Mouse (Mus musculus): ENCODE measurements around the gene Mospd3. TPM values are rescaled to one million over a fixed set of nuclear protein-coding genes. Genes with fewer than 3 reads are reported as not detected.

The Mospd3 gene
- polyA plus RNA-seq, 1 experiment from 2014 or later: 46.3 TPM

GRCm38 (mm10) chr5:137611245-137611602 is 10.4 kb upstream of the Mospd3 start:
- Histone ChIP-seq H3K9me3 (no peaks in the 10 kb centered on the region), H3K36me3 (no peaks in the 10 kb centered on the region), H3K4me2 (replicated peaks) (no peak overlapping the region), H3K4me3 (no peak overlapping the region), H3K9ac (replicated peaks) (no peak overlapping the region), H3K27ac (replicated peaks) (no peak overlapping the region), H3K4me1 (no peaks in the 10 kb centered on the region), H3K27me3 (peaks cover 10% of the 10 kb centered on the region; the same call in 1 of the 2 replicates)
- no peak for ATAC-seq (replicated peaks)
- WGBS: 31% methylated on average over 6 of the region's 6 CpGs

- WGBS: 24% methylated on average over 11 of the region's 12 CpGs
- H3K9me3 ChIP-seq: no peaks in the 10 kb centered on the region
- no peak overlapping the region for H3K27ac ChIP-seq (replicated peaks)
Observed at GRCm38 (mm10) chr5:137610548-137611244, 9.8 kb upstream of the Mospd3 start.

GRCm38 (mm10) chr5:137610056-137610455 is 9.2 kb upstream of the Mospd3 start:
- no peak overlapping the region for H3K9ac ChIP-seq (replicated peaks)
- no peaks in the 10 kb centered on the region for H3K4me1 ChIP-seq
- H3K36me3 ChIP-seq: no peaks in the 10 kb centered on the region
- H3K9me3 ChIP-seq: no peaks in the 10 kb centered on the region
- WGBS: 85% methylated on average over 4 of the region's 4 CpGs
- no peak overlapping the region for H3K27ac ChIP-seq (replicated peaks)
- ATAC-seq (replicated peaks): no peak
- no peak overlapping the region for H3K4me2 ChIP-seq (replicated peaks)
- H3K4me3 ChIP-seq: no peak overlapping the region
- H3K27me3 ChIP-seq: peaks cover 10% of the 10 kb centered on the region; the same call in 1 of the 2 replicates

More at GRCm38 (mm10) chr5:137610548-137611244, 9.8 kb upstream of the Mospd3 start:
- Histone ChIP-seq H3K36me3 (no peaks in the 10 kb centered on the region), H3K4me1 (no peaks in the 10 kb centered on the region), H3K9ac (replicated peaks) (no peak overlapping the region), H3K4me2 (replicated peaks) (no peak overlapping the region), H3K4me3 (no peak overlapping the region), H3K27me3 (peaks cover 10% of the 10 kb centered on the region; the same call in 1 of the 2 replicates)
- no peak for ATAC-seq (replicated peaks)

- 62% methylated on average over 3 of the region's 3 CpGs for WGBS
- H3K4me3 ChIP-seq: no peak overlapping the region
Observed at GRCm38 (mm10) chr5:137609292-137609691, 8.4 kb upstream of the Mospd3 start.

GRCm38 (mm10) chr5:137608654-137609190 is 7.9 kb upstream of the Mospd3 start:
- Histone ChIP-seq H3K4me3 (peak overlapping the region; percentile 10; the same call in 1 of the 2 replicates), H3K9me3 (no peaks in the 10 kb centered on the region), H3K9ac (replicated peaks) (no peak overlapping the region), H3K4me1 (no peaks in the 10 kb centered on the region), H3K27ac (replicated peaks) (no peak overlapping the region), H3K27me3 (peaks cover 10% of the 10 kb centered on the region; the same call in 1 of the 2 replicates), H3K4me2 (replicated peaks) (peak overlapping the region; percentile 20), H3K36me3 (no peaks in the 10 kb centered on the region)
- WGBS: 14% methylated on average over 23 of the region's 23 CpGs
- no peak for ATAC-seq (replicated peaks)

More at GRCm38 (mm10) chr5:137609292-137609691, 8.4 kb upstream of the Mospd3 start:
- Histone ChIP-seq H3K27ac (replicated peaks) (no peak overlapping the region), H3K36me3 (no peaks in the 10 kb centered on the region), H3K9ac (replicated peaks) (no peak overlapping the region), H3K27me3 (peaks cover 10% of the 10 kb centered on the region; the same call in 1 of the 2 replicates), H3K4me1 (no peaks in the 10 kb centered on the region), H3K4me2 (replicated peaks) (no peak overlapping the region), H3K9me3 (no peaks in the 10 kb centered on the region)
- no peak for ATAC-seq (replicated peaks)

GRCm38 (mm10) chr5:137607860-137608653 is 7.2 kb upstream of the Mospd3 start:
- no peaks in the 10 kb centered on the region for H3K9me3 ChIP-seq
- H3K27ac ChIP-seq (replicated peaks): no peak overlapping the region
- no peak for ATAC-seq (replicated peaks)
- WGBS: 15% methylated on average over 26 of the region's 26 CpGs
- H3K27me3 ChIP-seq: peaks cover 10% of the 10 kb centered on the region; the same call in 1 of the 2 replicates
- H3K36me3 ChIP-seq: no peaks in the 10 kb centered on the region
- no peaks in the 10 kb centered on the region; the same call in 1 of the 2 replicates for H3K4me1 ChIP-seq
- peak overlapping the region; percentile 20 for H3K4me2 ChIP-seq (replicated peaks)
- H3K4me3 ChIP-seq: peak overlapping the region; percentile 10; the same call in 1 of the 2 replicates
- H3K9ac ChIP-seq (replicated peaks): 0 out of 2 replicates have a peak overlapping the region, but pooled peaks have one; percentile 8

- H3K4me1 ChIP-seq: peaks cover 30% of the 10 kb centered on the region
- ATAC-seq (replicated peaks): no peak
- peak overlapping the region; percentile 49 for H3K9ac ChIP-seq (replicated peaks)
- peak overlapping the region; percentile 51 for H3K4me3 ChIP-seq
- peak overlapping the region; percentile 70 for H3K27ac ChIP-seq (replicated peaks)
- H3K27me3 ChIP-seq: no peaks in the 10 kb centered on the region
- peak overlapping the region; percentile 99 for H3K4me2 ChIP-seq (replicated peaks)
- no peaks in the 10 kb centered on the region for H3K36me3 ChIP-seq
- no peaks in the 10 kb centered on the region for H3K9me3 ChIP-seq
- WGBS: under 1% methylated on average over 22 of the region's 22 CpGs
Observed at GRCm38 (mm10) chr5:137601365-137601729, 489 bp upstream of the Mospd3 start.

- Histone ChIP-seq H3K36me3 (no peaks in the 10 kb centered on the region), H3K4me2 (replicated peaks) (peak overlapping the region; percentile 99), H3K27me3 (no peaks in the 10 kb centered on the region), H3K9me3 (no peaks in the 10 kb centered on the region), H3K4me3 (peak overlapping the region; percentile 51), H3K27ac (replicated peaks) (peak overlapping the region; percentile 70), H3K9ac (replicated peaks) (peak overlapping the region; percentile 89), H3K4me1 (peaks cover 30% of the 10 kb centered on the region)
- ATAC-seq (replicated peaks): 0 out of 2 replicates have a peak, but pooled peaks have one; percentile 30
- 1% methylated on average over 19 of the region's 19 CpGs for WGBS
Observed at GRCm38 (mm10) chr5:137600281-137600618, 608 bp downstream of the Mospd3 start.

- ATAC-seq (replicated peaks): no peak
- Histone ChIP-seq H3K9me3 (no peaks in the 10 kb centered on the region), H3K4me3 (peak overlapping the region; percentile 51), H3K9ac (replicated peaks) (peak overlapping the region; percentile 89), H3K4me1 (peaks cover 30% of the 10 kb centered on the region), H3K4me2 (replicated peaks) (peak overlapping the region; percentile 99), H3K36me3 (no peaks in the 10 kb centered on the region), H3K27me3 (no peaks in the 10 kb centered on the region), H3K27ac (replicated peaks) (no peak overlapping the region)
- WGBS: 68% methylated on average over 9 of the region's 9 CpGs
Observed at GRCm38 (mm10) chr5:137599600-137599999, 1.3 kb downstream of the Mospd3 start.

GRCm38 (mm10) chr5:137598100-137598826 is 2.6 kb downstream of the Mospd3 start:
- 84% methylated on average over 2 of the region's 2 CpGs for WGBS
- no peak overlapping the region for H3K4me2 ChIP-seq (replicated peaks)
- ATAC-seq (replicated peaks): no peak

GRCm38 (mm10) chr5:137597625-137598024 is 3.2 kb downstream of the Mospd3 start:
- WGBS: 95% methylated on average over 6 of the region's 6 CpGs
- H3K27me3 ChIP-seq: no peaks in the 10 kb centered on the region
- H3K9ac ChIP-seq (replicated peaks): no peak overlapping the region
- no peak overlapping the region for H3K4me2 ChIP-seq (replicated peaks)
- no peaks in the 10 kb centered on the region for H3K36me3 ChIP-seq
- no peak overlapping the region for H3K27ac ChIP-seq (replicated peaks)
- H3K4me1 ChIP-seq: peaks cover 28% of the 10 kb centered on the region
- H3K9me3 ChIP-seq: no peaks in the 10 kb centered on the region
- no peak overlapping the region for H3K4me3 ChIP-seq
- ATAC-seq (replicated peaks): no peak

More at GRCm38 (mm10) chr5:137598100-137598826, 2.6 kb downstream of the Mospd3 start:
- H3K4me1 ChIP-seq: peaks cover 30% of the 10 kb centered on the region
- H3K27ac ChIP-seq (replicated peaks): no peak overlapping the region
- H3K9ac ChIP-seq (replicated peaks): no peak overlapping the region
- no peaks in the 10 kb centered on the region for H3K36me3 ChIP-seq
- H3K9me3 ChIP-seq: no peaks in the 10 kb centered on the region
- H3K27me3 ChIP-seq: no peaks in the 10 kb centered on the region
- no peak overlapping the region for H3K4me3 ChIP-seq
